Mouse (Mus musculus) mature B cell (primary cell): ENCODE measurements around the gene Ociad2.

Experiments used
- in situ Hi-C: fragments of 300-500 bp; cut with MboI; formaldehyde crosslinking; loops from 2 replicates; pipeline ENCODE4 v1.14.3; 2019

The Ociad2 gene

DNA sequence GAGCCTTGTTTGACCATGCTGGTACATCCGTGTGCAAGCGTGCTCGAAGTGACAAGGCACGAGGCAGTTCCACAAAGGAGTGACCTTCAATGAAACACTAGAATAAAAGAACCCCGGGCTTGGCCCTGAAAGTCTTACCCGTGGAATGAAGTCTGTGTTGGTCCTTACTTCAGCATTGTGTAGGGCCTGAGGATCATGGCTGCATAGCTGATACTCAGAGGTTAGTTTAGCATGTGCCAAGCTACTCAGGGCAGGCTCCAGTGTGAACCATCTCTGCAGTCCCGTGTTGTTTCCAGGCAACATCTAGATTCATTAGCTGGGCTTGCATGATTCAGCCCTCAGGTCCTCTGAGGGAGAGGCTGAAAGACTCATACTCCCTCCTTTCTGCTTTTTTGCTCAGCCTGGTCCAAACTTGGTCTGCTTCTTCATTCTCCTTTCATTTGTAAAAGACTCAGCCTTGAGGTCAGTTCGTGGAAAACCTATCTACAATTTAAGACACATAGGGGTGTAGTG, at the start of gene Ociad2:
Gene Ociad2 (minus strand): TSS at position 306 of the 513 bp plus-strand sequence.
- in situ Hi-C loops, result no loop called here

- in situ Hi-C loops, result loop anchor here (10.0 kb wide), 2 partner anchors 249 to 399 kb away; no protein-coding TSS in a partner anchor
Measured at GRCm38 (mm10) chr5:73383647-73383970, 42.8 kb upstream of the Ociad2 start.

DNA sequence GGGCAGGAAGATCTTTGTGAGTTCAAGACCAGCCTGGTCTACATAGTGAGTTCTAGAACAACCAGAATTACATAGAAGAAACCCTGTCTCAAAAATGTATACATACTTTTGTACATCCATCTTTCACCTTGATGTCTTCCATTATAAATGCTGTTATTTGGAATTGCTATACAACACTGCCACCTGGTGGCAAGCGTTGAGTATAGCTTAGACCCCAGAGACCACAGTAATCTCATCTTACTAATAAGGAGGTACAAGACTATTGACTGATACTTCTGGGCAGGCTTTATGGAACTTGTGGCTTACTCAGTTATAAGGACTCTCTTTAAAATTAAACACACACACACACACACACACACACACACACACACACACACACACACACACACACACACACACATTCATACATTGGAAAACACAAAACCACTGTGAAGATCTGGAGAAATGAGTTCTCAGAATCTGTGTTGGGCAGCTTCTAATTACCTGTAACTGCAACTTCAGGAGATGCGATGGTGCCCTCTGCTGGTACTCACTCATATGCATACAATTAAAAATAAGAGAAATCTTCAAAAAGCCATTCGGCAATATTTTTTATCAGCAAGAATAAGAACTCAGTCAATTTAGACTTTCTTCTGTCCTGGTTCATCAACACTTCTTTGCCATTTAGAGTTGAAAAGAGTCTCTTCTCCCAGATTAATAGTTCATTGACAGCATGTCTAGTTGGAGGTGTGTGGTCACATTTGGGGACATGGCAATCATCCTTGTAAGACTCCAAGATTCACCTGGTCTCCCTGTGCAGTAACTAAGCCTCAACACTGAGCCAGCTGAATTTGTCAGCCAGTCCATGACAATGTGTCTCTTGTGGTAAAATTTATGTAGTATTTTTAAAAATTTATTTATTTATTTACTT, 42.2 kb upstream of the Ociad2 start:
- in situ Hi-C loops, result loop anchor here (10.0 kb wide), 2 partner anchors 248 to 398 kb away; no protein-coding TSS in a partner anchor

GRCm38 (mm10) chr5:73381976-73382540, 41.2 kb upstream of the Ociad2 start:
- in situ Hi-C loops, result loop anchor here (10.0 kb wide), 2 partner anchors 247 to 397 kb away; no protein-coding TSS in a partner anchor

- in situ Hi-C loops, result loop anchor here (10.0 kb wide), 2 partner anchors 247 to 397 kb away; no protein-coding TSS in a partner anchor
Measured at GRCm38 (mm10) chr5:73381510-73381909, 40.7 kb upstream of the Ociad2 start.

DNA sequence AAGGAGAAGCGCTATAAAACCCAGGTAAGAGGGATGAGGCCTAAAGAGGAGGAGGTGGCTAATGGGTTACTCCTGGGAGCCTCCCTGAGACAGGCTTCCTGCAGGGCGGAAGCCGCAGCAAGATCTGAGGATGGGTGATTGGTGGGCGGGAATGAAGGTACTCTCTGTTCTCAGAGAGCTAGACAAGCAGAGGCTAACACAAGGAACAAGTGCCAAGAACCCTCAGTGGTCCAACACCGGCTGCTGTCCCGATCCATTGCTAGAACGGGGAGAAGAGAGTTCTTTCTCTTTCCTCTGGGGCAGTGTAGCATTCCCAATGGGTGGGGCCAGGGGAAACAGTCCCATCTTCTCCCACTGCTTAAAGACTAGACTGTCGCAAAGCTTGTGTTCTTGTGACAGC, 40.0 kb upstream of the Ociad2 start:
- in situ Hi-C loops, result loop anchor here (10.0 kb wide), 2 partner anchors 246 to 396 kb away; no protein-coding TSS in a partner anchor

- in situ Hi-C loops, result loop anchor here (10.0 kb wide), 2 partner anchors 245 to 395 kb away; no protein-coding TSS in a partner anchor
Measured at GRCm38 (mm10) chr5:73379908-73380307, 39.1 kb upstream of the Ociad2 start.

GRCm38 (mm10) chr5:73376491-73376890, 35.7 kb upstream of the Ociad2 start:
- in situ Hi-C loops, result no loop called here

DNA sequence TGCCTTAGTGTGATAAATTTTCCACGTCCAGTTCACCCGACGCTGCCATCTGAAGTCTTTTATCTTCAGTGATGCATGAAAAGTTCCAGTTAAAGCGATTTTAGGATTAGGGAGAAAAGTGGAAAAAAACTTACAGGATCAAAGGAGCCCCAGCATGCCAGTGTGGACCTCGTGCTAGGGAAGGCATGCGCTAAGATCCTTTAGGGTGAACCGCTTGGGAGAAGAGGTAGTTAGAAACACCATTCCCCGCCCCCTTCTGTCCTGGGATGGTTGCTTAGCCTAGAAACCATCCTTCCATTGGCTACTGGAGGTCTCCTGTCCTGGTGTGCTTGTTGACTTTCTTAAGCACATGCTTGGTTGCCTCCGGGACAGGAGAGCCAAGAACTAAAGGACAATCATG, 35.2 kb upstream of the Ociad2 start:
- in situ Hi-C loops, result no loop called here

DNA sequence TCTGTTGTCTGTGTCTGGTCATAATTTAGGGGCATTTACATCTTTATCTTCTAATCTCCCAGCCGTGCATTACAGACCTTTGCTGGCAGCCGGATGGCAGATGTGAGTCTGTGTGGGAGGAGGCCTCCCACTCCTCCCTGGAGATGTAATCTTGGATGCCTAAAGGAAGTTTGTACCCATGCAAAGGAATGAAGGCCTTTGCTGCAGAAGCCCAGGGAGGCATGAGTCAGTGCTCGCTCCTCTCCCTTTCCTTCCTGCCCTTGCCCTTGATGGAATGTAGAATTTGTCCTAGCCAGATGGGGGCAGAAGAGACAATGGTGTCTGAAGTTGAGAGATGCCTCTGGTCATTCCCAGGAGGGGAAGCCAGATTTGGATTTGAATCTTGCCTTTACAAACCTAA, 32.4 kb upstream of the Ociad2 start:
- in situ Hi-C loops, result no loop called here

DNA sequence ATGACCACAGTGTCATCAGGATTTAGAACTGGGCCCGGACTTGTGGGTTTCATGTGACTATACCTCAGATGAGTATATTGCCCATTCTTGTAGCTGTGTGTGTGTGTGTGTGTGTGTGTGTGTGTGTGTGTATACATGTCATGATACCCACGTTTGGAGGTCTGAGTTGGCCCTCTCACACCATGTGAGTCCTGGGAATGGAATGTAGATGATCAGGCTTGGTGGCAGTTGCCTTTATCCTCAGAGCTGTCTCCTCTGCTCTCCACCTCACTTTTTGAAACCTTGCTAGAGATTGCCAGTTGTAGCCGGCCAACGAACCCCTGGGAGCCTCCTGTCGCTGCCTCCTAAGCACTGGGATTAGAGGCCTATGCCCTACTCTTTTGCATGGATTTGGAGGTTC, 31.8 kb upstream of the Ociad2 start:
- in situ Hi-C loops, result no loop called here

GRCm38 (mm10) chr5:73369731-73370130, 28.9 kb upstream of the Ociad2 start:
- in situ Hi-C loops, result no loop called here

- in situ Hi-C loops, result no loop called here
Measured at GRCm38 (mm10) chr5:73368845-73369447, 28.1 kb upstream of the Ociad2 start.

- in situ Hi-C loops, result no loop called here
Measured at GRCm38 (mm10) chr5:73367906-73368305, 27.1 kb upstream of the Ociad2 start.

DNA sequence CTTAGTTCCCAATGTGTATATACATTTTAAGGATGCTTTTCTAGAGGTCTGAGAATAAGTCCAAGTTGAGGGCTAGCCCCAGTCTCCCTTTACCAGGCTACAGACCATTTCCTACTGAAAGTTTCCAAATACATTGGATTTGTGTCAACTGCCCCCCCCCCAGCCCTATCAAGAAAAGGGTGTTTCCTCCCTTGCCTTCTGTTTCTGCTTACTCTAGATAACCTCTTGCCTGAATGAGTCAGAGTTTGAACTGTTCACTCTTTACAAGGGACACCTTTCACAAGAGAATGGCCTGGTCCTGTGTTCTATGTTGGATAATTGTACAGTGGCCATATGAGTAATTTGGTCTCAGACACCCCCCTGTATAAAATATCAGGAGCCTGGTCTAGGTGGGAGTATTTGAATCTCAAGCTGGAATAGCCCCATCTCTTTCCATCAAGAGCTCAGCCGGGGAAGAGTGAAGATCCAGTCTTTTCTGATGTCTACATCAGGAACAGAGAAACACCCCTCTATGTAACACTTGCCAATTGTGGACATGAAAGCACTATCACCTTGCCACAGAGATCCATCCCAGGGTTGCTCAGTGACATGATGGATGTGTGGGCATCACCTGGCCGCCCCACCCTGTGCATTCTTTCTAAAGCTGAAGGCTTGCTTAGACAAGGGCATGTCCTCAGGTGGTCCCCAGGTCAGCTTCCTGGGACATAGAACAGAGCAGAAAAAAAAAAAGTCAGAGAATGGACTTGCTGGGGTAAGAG, 23.5 kb upstream of the Ociad2 start:
- in situ Hi-C loops, result no loop called here

DNA sequence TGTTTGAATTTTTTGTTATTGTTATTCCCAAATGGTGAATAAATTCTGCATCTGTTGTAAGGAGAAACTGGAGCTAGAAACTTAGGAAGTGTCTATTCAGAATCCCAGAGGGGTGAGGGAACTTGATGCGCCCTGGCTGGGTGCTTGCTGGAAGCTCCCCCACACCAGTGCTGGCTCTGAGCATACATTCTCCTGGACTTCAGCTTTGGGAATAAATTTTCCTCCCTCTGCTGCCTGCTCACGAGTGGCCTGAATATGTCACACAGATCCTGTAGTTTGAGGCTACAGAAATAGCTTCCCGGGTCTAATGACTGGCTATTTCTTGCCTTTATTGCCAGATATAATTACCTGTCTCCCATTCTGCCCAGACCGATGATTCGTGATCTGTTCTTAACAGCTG, 22.0 kb upstream of the Ociad2 start:
- in situ Hi-C loops, result no loop called here

DNA sequence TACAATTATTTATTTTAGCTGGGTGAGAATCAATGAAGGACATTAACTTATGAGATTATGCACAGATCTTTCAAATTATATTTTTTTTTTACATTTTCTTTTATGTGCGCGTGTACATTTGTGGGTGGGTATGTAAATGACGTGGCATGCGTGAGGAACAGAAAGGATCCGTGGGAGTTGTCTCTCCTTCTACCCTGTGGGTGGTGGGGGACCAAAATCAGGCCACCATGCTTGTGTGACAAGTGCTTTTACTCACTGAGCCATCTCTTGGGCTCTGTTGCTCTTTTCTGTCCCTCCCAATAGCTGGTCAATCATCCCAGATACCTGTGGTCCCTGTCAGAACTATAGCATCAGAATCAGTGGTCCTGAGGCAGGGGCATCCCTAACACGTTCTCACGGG, 21.5 kb upstream of the Ociad2 start:
- in situ Hi-C loops, result no loop called here

DNA sequence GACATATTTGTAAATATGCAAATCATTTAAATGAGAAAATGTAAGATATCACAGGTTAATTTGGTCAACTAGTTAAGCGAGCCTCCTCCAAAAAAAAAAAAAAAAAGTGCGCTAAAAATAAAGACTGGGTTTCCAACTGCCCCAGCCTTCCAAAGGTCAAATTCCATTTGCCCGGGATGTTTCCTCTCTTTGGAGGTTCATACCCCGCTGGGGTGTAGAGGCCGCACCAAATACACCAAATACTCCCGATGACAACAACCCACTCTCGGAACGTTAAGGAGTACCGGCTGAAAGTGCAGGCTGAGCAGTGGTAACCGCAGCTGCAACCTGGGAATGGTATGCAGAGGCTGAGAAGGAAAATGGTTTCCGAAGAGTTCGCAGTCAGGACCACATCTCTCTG, 19.4 kb upstream of the Ociad2 start:
- in situ Hi-C loops, result no loop called here

DNA sequence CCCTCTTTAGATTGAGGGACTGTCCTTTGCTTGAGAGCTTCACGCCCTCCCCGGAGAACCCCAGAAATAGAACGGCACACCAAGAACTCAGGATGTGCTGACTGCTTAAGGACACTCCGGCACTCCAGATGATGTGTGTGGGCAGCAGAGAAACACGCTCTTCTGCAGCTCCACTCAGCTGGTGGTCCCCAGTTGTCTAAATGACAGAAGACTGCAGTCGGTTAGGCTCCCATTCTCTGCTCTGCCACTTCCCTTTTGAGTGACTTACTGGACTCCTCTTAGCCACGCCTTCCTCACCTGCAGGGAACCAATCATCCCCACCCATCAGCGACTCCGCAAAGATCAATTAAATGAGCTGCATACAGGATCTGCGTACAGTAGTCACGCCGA, 18.9 kb upstream of the Ociad2 start:
- in situ Hi-C loops, result no loop called here

DNA sequence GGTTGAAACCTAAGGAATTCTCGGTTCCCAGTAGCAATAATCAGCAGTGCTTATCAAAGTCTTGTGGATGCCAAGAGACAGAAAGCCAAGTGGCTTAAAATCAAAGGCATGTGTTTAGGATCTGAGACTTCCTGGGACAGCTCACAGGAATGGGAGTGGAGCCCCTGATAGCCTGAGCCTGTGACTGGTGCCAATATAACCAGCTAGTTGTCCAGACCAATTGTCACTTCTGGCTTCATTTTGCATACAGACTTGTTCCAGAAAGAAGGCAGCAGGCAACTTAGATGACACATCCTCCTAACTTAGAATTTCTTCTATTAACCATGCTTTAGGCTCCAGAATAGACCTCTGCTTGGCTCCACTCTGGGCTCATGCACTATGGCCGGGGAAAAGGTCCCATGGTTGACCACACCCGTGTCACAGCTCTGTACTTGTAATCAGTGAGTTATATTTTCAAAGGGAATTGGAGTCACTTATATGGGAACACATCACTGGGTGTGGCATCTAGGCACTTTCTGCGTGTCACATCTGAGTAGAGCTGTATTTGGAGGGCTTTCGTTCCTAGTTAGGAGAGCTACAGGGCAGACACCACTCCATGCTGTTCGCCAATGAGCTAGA, 18.4 kb upstream of the Ociad2 start:
- in situ Hi-C loops, result no loop called here

DNA sequence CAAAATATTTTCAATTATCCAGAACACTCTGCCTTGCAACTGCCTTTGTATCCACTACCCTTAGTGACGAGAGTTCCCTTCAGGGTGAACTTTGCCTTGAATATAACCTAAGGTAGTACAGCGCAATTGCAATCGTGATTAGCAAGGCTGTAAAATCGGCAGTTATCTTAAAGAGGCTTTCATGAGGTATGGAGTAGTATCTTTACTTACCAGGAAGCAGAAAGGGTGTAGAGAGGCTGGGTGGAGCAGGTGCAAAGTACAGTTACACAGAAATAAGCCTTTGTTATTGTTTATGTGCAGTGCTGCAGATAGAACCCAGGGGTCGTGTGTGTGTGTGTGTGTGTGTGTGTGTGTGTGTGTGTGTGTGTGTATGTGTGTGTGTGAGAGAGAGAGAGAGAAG, 14.6 kb upstream of the Ociad2 start:
- in situ Hi-C loops, result no loop called here
